Mouse (Mus musculus): ENCODE data around the gene Zfpm1. TPM values are rescaled to one million over a fixed set of nuclear protein-coding genes. Genes with fewer than 3 reads are reported as not detected.

Gene Zfpm1
- polyA plus RNA-seq, 1 experiment from 2014 or later, result 2.7 TPM

GRCm38 (mm10) chr8:122299581-122300254 lies 17.8 kb downstream of the Zfpm1 start:
- Histone ChIP-seq H3K36me3 (ENCODE audit: control insufficient read depth, insufficient read depth, low read length) (no peaks in the 10 kb centered on the region), H3K4me3 (ENCODE audit: low read length) (no peak overlapping the region), H3K4me1 (ENCODE audit: control insufficient read depth, insufficient read depth, low read length) (peaks cover 28% of the 10 kb centered on the region), H3K27ac (ENCODE audit: low read depth, low read length) (no peak overlapping the region), H3K4me2 (replicated peaks; ENCODE audit: low read depth, low read length) (no peak overlapping the region), H3K27me3 (ENCODE audit: control insufficient read depth, insufficient read depth, low read length) (no peaks in the 10 kb centered on the region), H3K9me3 (ENCODE audit: control insufficient read depth, low read length) (no peaks in the 10 kb centered on the region), H3K9ac (ENCODE audit: low read depth, low read length) (no peak overlapping the region)
- WGBS, result 65% methylated on average over 16 of the region's 16 CpGs
- no peak for ATAC-seq (ENCODE audit: low FRiP score, low TSS enrichment)

GRCm38 (mm10) chr8:122301081-122301480 lies 19.1 kb downstream of the Zfpm1 start:
- Histone ChIP-seq H3K4me2 (replicated peaks; ENCODE audit: low read depth, low read length) (no peak overlapping the region), H3K9me3 (ENCODE audit: control insufficient read depth, low read length) (no peaks in the 10 kb centered on the region), H3K27ac (ENCODE audit: low read depth, low read length) (no peak overlapping the region), H3K4me3 (ENCODE audit: low read length) (no peak overlapping the region), H3K4me1 (ENCODE audit: control insufficient read depth, insufficient read depth, low read length) (peaks cover 22% of the 10 kb centered on the region), H3K36me3 (ENCODE audit: control insufficient read depth, insufficient read depth, low read length) (peaks cover 3% of the 10 kb centered on the region; the same call in 1 of the 2 replicates), H3K9ac (ENCODE audit: low read depth, low read length) (no peak overlapping the region), H3K27me3 (ENCODE audit: control insufficient read depth, insufficient read depth, low read length) (no peaks in the 10 kb centered on the region)
- no peak for ATAC-seq (ENCODE audit: low FRiP score, low TSS enrichment)
- WGBS, result 76% methylated on average over 13 of the region's 13 CpGs

- Histone ChIP-seq H3K9ac (ENCODE audit: low read depth, low read length) (no peak overlapping the region), H3K9me3 (ENCODE audit: control insufficient read depth, low read length) (no peaks in the 10 kb centered on the region), H3K36me3 (ENCODE audit: control insufficient read depth, insufficient read depth, low read length) (peaks cover 9% of the 10 kb centered on the region; the same call in 1 of the 2 replicates), H3K4me1 (ENCODE audit: control insufficient read depth, insufficient read depth, low read length) (peaks cover 19% of the 10 kb centered on the region), H3K4me3 (ENCODE audit: low read length) (no peak overlapping the region), H3K4me2 (replicated peaks; ENCODE audit: low read depth, low read length) (no peak overlapping the region), H3K27me3 (ENCODE audit: control insufficient read depth, insufficient read depth, low read length) (no peaks in the 10 kb centered on the region), H3K27ac (ENCODE audit: low read depth, low read length) (no peak overlapping the region)
- no peak for ATAC-seq (ENCODE audit: low FRiP score, low TSS enrichment)
- 82% methylated on average over 5 of the region's 5 CpGs for WGBS
Measured at GRCm38 (mm10) chr8:122301866-122302265, 19.9 kb downstream of the Zfpm1 start.

- WGBS, result 68% methylated on average over 6 of the region's 6 CpGs
- H3K4me2 ChIP-seq (replicated peaks; ENCODE audit: low read depth, low read length), result no peak overlapping the region
- no peak overlapping the region for H3K4me3 ChIP-seq (ENCODE audit: low read length)
- H3K9me3 ChIP-seq (ENCODE audit: control insufficient read depth, low read length), result no peaks in the 10 kb centered on the region
- ATAC-seq (ENCODE audit: low FRiP score, low TSS enrichment), result no peak
- peaks cover 22% of the 10 kb centered on the region; the same call in 1 of the 2 replicates for H3K36me3 ChIP-seq (ENCODE audit: control insufficient read depth, insufficient read depth, low read length)
- no peak overlapping the region for H3K27ac ChIP-seq (ENCODE audit: low read depth, low read length)
- peaks cover 14% of the 10 kb centered on the region; the same call in 1 of the 2 replicates for H3K4me1 ChIP-seq (ENCODE audit: control insufficient read depth, insufficient read depth, low read length)
- H3K9ac ChIP-seq (ENCODE audit: low read depth, low read length), result no peak overlapping the region
- no peaks in the 10 kb centered on the region for H3K27me3 ChIP-seq (ENCODE audit: control insufficient read depth, insufficient read depth, low read length)
Measured at GRCm38 (mm10) chr8:122303451-122303850, 21.5 kb downstream of the Zfpm1 start.

- Histone ChIP-seq H3K4me3 (ENCODE audit: low read length) (no peak overlapping the region), H3K9me3 (ENCODE audit: control insufficient read depth, low read length) (no peaks in the 10 kb centered on the region), H3K9ac (ENCODE audit: low read depth, low read length) (no peak overlapping the region), H3K27me3 (ENCODE audit: control insufficient read depth, insufficient read depth, low read length) (no peaks in the 10 kb centered on the region), H3K27ac (ENCODE audit: low read depth, low read length) (no peak overlapping the region), H3K4me2 (replicated peaks; ENCODE audit: low read depth, low read length) (no peak overlapping the region), H3K36me3 (ENCODE audit: control insufficient read depth, insufficient read depth, low read length) (peaks cover 22% of the 10 kb centered on the region; the same call in 1 of the 2 replicates), H3K4me1 (ENCODE audit: control insufficient read depth, insufficient read depth, low read length) (peaks cover 14% of the 10 kb centered on the region; the same call in 1 of the 2 replicates)
- no peak for ATAC-seq (ENCODE audit: low FRiP score, low TSS enrichment)
- 10% methylated on average over 3 of the region's 3 CpGs for WGBS
Measured at GRCm38 (mm10) chr8:122304058-122304457, 22.1 kb downstream of the Zfpm1 start.

GRCm38 (mm10) chr8:122306660-122307399 lies 24.9 kb downstream of the Zfpm1 start:
- Histone ChIP-seq H3K27ac (ENCODE audit: low read depth, low read length) (no peak overlapping the region), H3K4me3 (ENCODE audit: low read length) (no peak overlapping the region), H3K9ac (ENCODE audit: low read depth, low read length) (no peak overlapping the region), H3K36me3 (ENCODE audit: control insufficient read depth, insufficient read depth, low read length) (peaks cover 29% of the 10 kb centered on the region; the same call in 1 of the 2 replicates), H3K27me3 (ENCODE audit: control insufficient read depth, insufficient read depth, low read length) (no peaks in the 10 kb centered on the region), H3K4me1 (ENCODE audit: control insufficient read depth, insufficient read depth, low read length) (peaks cover 14% of the 10 kb centered on the region; the same call in 1 of the 2 replicates), H3K4me2 (replicated peaks; ENCODE audit: low read depth, low read length) (no peak overlapping the region), H3K9me3 (ENCODE audit: control insufficient read depth, low read length) (no peaks in the 10 kb centered on the region)
- WGBS, result 79% methylated on average over 26 of the region's 26 CpGs
- no peak for ATAC-seq (ENCODE audit: low FRiP score, low TSS enrichment)

- ATAC-seq (ENCODE audit: low FRiP score, low TSS enrichment), result no peak
- H3K36me3 ChIP-seq (ENCODE audit: control insufficient read depth, insufficient read depth, low read length), result peaks cover 29% of the 10 kb centered on the region; the same call in 1 of the 2 replicates
- peaks cover 14% of the 10 kb centered on the region; the same call in 1 of the 2 replicates for H3K4me1 ChIP-seq (ENCODE audit: control insufficient read depth, insufficient read depth, low read length)
- 91% methylated on average over 8 of the region's 8 CpGs for WGBS
- H3K9me3 ChIP-seq (ENCODE audit: control insufficient read depth, low read length), result no peaks in the 10 kb centered on the region
- no peaks in the 10 kb centered on the region for H3K27me3 ChIP-seq (ENCODE audit: control insufficient read depth, insufficient read depth, low read length)
- H3K27ac ChIP-seq (ENCODE audit: low read depth, low read length), result no peak overlapping the region
- no peak overlapping the region for H3K4me3 ChIP-seq (ENCODE audit: low read length)
- no peak overlapping the region for H3K4me2 ChIP-seq (replicated peaks; ENCODE audit: low read depth, low read length)
- no peak overlapping the region for H3K9ac ChIP-seq (ENCODE audit: low read depth, low read length)
Measured at GRCm38 (mm10) chr8:122307836-122308235, 25.9 kb downstream of the Zfpm1 start.

GRCm38 (mm10) chr8:122309272-122309671 lies 27.3 kb downstream of the Zfpm1 start:
- H3K4me1 ChIP-seq (ENCODE audit: control insufficient read depth, insufficient read depth, low read length), result peaks cover 14% of the 10 kb centered on the region; the same call in 1 of the 2 replicates
- no peak overlapping the region for H3K4me3 ChIP-seq (ENCODE audit: low read length)
- no peak overlapping the region for H3K9ac ChIP-seq (ENCODE audit: low read depth, low read length)
- ATAC-seq (ENCODE audit: low FRiP score, low TSS enrichment), result no peak
- H3K4me2 ChIP-seq (replicated peaks; ENCODE audit: low read depth, low read length), result no peak overlapping the region
- H3K27me3 ChIP-seq (ENCODE audit: control insufficient read depth, insufficient read depth, low read length), result no peaks in the 10 kb centered on the region
- no peak overlapping the region for H3K27ac ChIP-seq (ENCODE audit: low read depth, low read length)
- WGBS, result 86% methylated on average over 12 of the region's 12 CpGs
- no peaks in the 10 kb centered on the region for H3K9me3 ChIP-seq (ENCODE audit: control insufficient read depth, low read length)
- H3K36me3 ChIP-seq (ENCODE audit: control insufficient read depth, insufficient read depth, low read length), result peaks cover 29% of the 10 kb centered on the region; the same call in 1 of the 2 replicates

GRCm38 (mm10) chr8:122311115-122311514 lies 29.2 kb downstream of the Zfpm1 start:
- Histone ChIP-seq H3K4me1 (ENCODE audit: control insufficient read depth, insufficient read depth, low read length) (peaks cover 12% of the 10 kb centered on the region; the same call in 1 of the 2 replicates), H3K9ac (ENCODE audit: low read depth, low read length) (no peak overlapping the region), H3K27ac (ENCODE audit: low read depth, low read length) (no peak overlapping the region), H3K4me3 (ENCODE audit: low read length) (no peak overlapping the region), H3K27me3 (ENCODE audit: control insufficient read depth, insufficient read depth, low read length) (no peaks in the 10 kb centered on the region), H3K9me3 (ENCODE audit: control insufficient read depth, low read length) (no peaks in the 10 kb centered on the region), H3K36me3 (ENCODE audit: control insufficient read depth, insufficient read depth, low read length) (peaks cover 29% of the 10 kb centered on the region; the same call in 1 of the 2 replicates), H3K4me2 (replicated peaks; ENCODE audit: low read depth, low read length) (no peak overlapping the region)
- no peak for ATAC-seq (ENCODE audit: low FRiP score, low TSS enrichment)
- 97% methylated on average over 2 of the region's 2 CpGs for WGBS
